Mouse (Mus musculus): Measurements from ENCODE around the gene Polr1b. TPM values are rescaled to one million over a fixed set of nuclear protein-coding genes. Genes with fewer than 3 reads are reported as not detected.

Polr1b gene
- total RNA-seq, 2 experiments from 2014 or later = 9.0 to 10.0 TPM

DNA sequence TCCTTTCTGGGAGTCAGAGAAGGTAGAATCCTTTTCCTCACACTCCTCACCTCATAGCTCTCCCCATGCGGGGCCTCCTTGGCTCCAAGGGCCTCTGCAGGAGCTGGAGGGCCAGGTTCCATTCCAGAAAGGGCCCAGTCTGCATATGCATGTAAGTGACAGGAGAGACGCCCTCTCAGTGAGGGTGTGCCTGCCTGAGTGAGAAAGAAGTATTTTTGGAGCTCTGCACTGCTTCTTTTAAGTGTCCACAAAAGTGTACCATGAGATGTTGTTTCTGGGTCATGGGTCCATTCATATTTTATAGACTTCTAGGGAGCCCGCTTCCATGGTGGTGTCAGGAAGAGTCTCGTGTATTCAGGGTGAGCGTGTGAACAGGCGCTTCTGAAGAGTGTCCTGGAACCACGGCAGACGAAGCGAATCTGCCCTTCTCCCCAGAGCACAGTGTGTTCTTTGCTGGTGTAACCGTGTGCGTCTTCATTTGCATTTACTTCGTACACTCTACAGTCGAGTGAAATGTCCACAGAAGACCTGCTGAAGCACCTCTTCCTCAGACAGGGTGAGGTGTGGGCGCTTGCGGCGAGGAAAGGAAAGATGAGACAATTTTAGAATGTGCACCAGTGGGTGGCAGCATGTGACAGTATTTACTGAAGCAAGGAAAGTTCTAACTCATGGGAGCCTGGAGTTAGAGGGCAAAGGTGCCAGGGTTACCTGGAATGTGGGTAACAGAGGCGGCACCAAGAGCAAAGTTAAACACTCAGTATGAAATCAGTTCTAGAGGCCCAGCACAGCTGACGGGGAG lies 6.7 kb upstream of the Polr1b start:
- no peak for DNase-seq

GRCm38 (mm10) chr2:129112924-129113323 lies 12.1 kb downstream of the Polr1b start:
- intact Hi-C loops (cut with DNase I; ENCODE audit: low total_unique reads) = no loop called here
- DNase-seq = no peak

More for the DNA sequence above, 6.7 kb upstream of the Polr1b start:
- intact Hi-C loops (cut with DNase I; ENCODE audit: low total_unique reads) = no loop called here

GRCm38 (mm10) chr2:129115706-129116367 lies 15.0 kb downstream of the Polr1b start:
- intact Hi-C loops (cut with DNase I; ENCODE audit: low total_unique reads) = no loop called here
- DNase-seq = no peak

DNA sequence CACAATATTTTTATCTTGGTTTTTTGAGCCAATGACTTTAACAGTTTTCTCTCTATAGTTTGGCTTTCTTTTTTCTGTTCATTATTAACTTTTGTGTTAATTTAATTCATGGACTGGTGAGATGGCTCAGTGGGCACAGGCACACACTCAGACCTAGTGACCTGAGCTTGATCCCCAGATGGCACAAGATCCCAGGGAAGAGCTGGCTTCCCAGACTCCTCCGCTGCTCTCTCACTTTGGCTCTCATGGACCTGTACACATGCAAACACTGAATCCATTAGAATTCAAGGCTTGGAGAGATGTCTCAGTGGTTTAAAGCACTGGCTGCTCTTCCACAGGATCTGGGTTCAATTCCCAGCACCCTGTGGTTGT lies 15.6 kb downstream of the Polr1b start:
- no peak for DNase-seq
- intact Hi-C loops (cut with DNase I; ENCODE audit: low total_unique reads) = no loop called here

- intact Hi-C loops (cut with DNase I; ENCODE audit: low total_unique reads) = no loop called here
These were observed 17.3 kb downstream of the Polr1b start for GRCm38 (mm10) chr2:129118061-129118460.

DNA sequence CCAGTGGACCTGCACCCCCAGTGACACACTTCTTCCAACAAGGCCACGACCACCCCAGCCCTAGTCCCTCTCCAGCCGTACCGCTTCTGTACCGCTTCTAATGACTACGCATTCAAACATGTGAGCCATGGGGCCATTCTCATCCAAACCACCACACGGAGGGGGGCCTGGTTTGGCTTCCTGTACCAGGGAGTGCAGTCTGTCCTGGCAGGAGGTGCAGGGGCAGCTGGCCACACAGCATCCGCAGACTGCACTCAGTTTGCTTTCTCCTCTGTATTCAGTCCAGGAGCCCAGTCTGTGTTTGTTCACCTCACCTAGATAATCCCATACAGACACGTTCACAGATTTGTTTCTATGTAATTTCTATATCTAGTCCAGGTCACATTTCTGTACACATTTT lies 21.2 kb downstream of the Polr1b start:
- no peak for DNase-seq
- intact Hi-C loops (cut with DNase I; ENCODE audit: low total_unique reads) = no loop called here

More at GRCm38 (mm10) chr2:129118061-129118460, 17.3 kb downstream of the Polr1b start:
- DNase-seq = no peak

DNA sequence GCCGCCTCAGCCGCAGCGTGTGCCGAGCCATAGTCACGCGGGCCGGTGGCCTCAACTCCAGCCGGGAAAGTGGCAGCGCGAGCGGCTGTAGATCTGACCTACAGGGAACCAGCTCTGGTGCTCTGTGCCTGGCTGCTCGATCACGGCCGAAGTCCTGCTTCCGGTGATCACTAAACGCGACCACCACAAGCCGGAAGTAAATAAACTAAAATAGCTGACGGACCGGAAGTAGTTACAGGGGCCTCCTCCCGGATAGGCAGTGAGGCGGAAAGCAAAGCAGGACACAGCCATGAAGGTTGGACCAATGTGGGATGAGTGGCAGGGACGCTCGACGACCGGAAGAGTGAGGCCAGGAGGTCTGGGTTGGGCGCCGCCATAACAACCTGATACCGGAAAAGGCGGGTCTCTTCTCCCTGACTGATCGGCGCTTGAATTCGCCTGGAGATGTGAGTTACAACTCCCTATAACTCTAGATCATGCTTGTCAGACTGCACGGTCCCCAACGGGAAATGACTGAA lies 28.7 kb downstream of the Polr1b start, which contains the start of gene Chchd5:
Gene Chchd5 (plus strand): TSS at position 289 of the 518 bp plus-strand sequence.
- DNase-seq = peak; percentile 90
- intact Hi-C loops (cut with DNase I; ENCODE audit: low total_unique reads) = no loop called here

- intact Hi-C loops (cut with DNase I; ENCODE audit: low total_unique reads) = no loop called here
- DNase-seq = peak; percentile 20
These were observed 29.3 kb downstream of the Polr1b start for GRCm38 (mm10) chr2:129129987-129130545.

- no peak for DNase-seq
- intact Hi-C loops (cut with DNase I; ENCODE audit: low total_unique reads) = no loop called here
These were observed 30.0 kb downstream of the Polr1b start for GRCm38 (mm10) chr2:129130776-129131175.

- no peak for DNase-seq
- intact Hi-C loops (cut with DNase I; ENCODE audit: low total_unique reads) = no loop called here
These were observed 31.4 kb downstream of the Polr1b start for GRCm38 (mm10) chr2:129132231-129132630.

- intact Hi-C loops (cut with DNase I; ENCODE audit: low total_unique reads) = no loop called here
- no peak for DNase-seq
These were observed 32.4 kb downstream of the Polr1b start for GRCm38 (mm10) chr2:129133006-129133805.

- intact Hi-C loops (cut with DNase I; ENCODE audit: low total_unique reads) = no loop called here
- DNase-seq = no peak
These were observed 39.1 kb downstream of the Polr1b start for GRCm38 (mm10) chr2:129139906-129140305.

- no peak for DNase-seq
- intact Hi-C loops (cut with DNase I; ENCODE audit: low total_unique reads) = no loop called here
These were observed 48.0 kb downstream of the Polr1b start for GRCm38 (mm10) chr2:129148836-129149235.

GRCm38 (mm10) chr2:129150386-129150785 lies 49.6 kb downstream of the Polr1b start:
- intact Hi-C loops (cut with DNase I; ENCODE audit: low total_unique reads) = no loop called here
- DNase-seq = no peak

- intact Hi-C loops (cut with DNase I; ENCODE audit: low total_unique reads) = no loop called here
These were observed 50.3 kb downstream of the Polr1b start for GRCm38 (mm10) chr2:129151111-129151510.

GRCm38 (mm10) chr2:129152751-129153150 lies 52.0 kb downstream of the Polr1b start:
- intact Hi-C loops (cut with DNase I; ENCODE audit: low total_unique reads) = no loop called here
- DNase-seq = no peak

More at GRCm38 (mm10) chr2:129151111-129151510, 50.3 kb downstream of the Polr1b start:
- no peak for DNase-seq

GRCm38 (mm10) chr2:129164815-129165214 lies 64.0 kb downstream of the Polr1b start:
- intact Hi-C loops (cut with DNase I; ENCODE audit: low total_unique reads) = no loop called here
- no peak for DNase-seq

DNA sequence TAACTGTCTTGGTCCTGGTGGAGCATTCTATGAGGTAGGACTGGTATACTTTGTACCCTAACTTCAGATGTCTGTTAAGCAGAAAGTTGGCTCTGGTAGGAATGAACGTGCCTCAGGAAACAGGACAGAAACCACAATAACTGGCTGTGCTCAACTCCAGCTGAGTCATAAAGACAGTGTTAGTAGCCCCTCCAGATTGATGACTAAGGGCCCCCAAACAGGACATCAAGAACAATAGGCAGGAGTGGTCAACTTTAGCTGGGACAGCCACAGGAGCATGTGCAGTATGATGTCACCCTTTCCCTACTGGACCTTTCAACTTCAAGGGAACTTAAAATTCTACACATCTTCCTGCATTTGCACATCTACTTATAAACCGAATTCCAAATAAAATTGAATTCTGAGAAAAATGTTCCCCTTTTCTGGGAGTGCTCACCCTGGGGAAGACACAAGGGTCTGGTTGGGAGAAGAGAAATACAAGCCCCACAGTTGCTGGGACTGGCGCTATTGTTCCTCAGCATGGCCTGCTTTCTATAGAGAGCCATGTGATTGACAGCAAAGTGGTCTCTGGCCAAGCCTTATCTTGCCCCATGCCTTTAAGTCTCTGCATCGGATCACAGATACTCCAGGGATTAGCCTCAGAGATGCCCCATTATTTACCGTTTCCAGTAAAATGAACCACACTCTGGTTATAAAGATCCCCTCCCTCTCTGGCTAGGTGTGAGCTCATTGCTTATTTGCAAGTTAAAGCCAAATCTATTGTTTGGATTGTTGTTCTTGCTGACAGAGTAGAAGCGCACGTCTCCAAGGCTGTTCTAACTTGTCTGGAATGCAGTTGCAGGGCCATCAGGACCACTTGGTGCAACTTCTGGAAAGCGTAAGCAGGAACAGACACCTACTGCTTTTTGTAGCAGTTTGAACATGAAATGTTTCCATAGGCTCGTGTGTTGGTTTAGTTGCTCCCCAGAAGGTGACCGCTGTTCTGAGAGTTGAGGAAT lies 66.0 kb downstream of the Polr1b start:
- DNase-seq = no peak
- intact Hi-C loops (cut with DNase I; ENCODE audit: low total_unique reads) = no loop called here

Measured in gastrocnemius, postnatal 14 days (tissue).